Mouse (Mus musculus): ENCODE results near the gene Kmt2d. TPM values are rescaled to one million over a fixed set of nuclear protein-coding genes. Genes with fewer than 3 reads are reported as not detected.
A peak's percentile ranks its signal among the peaks of the same experiment; 100 is the strongest.

The Kmt2d gene
- polyA plus RNA-seq, 1 experiment from 2014 or later: 3.6 TPM

DNA sequence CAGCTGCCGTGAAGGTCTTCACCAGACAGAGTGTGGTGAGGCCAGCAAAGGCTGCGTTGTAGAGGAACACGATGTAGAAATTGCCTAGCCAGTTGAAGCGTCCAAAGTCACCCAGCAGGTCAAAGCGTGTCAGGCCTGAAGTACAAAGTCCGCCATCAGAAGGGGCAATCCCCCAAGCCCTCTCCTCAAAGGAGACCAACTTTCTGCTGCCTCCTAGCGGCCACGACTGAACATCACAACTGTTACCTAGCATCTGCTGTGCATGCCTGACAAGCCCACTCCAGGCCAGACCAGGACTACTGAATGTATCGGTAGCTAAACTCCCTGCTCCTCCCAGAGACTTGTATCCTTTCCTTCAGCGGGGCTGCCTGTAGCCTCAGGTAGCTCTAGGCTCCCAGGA is 33.7 kb upstream of the Kmt2d start:
- TF ChIP-seq EP300 (IDR thresholded peaks at IDR 0.05; ENCODE audit: low read depth): no peak
- peak; percentile 69 for TF ChIP-seq CTCF (IDR thresholded peaks at IDR 0.05; ENCODE audit: low read depth)
- Histone ChIP-seq H3K4me2 (ENCODE audit: low read depth, low read length) (no peak overlapping the region), H3K36me3 (replicated peaks; ENCODE audit: insufficient read depth, low read length) (peaks cover 34% of the 10 kb centered on the region), H3K9me3 (ENCODE audit: low read length) (no peaks in the 10 kb centered on the region), H3K27ac (ENCODE audit: low read depth) (no peak overlapping the region), H3K4me3 (ENCODE audit: low read depth, low read length) (no peak overlapping the region), H3K9ac (replicated peaks) (no peak overlapping the region), H3K27me3 (ENCODE audit: insufficient read depth, low read length) (peaks cover 2% of the 10 kb centered on the region), H3K4me1 (ENCODE audit: insufficient read depth) (no peaks in the 10 kb centered on the region)
- 39% methylated on average over 10 of the region's 10 CpGs for WGBS (ENCODE audit: insufficient replicate concordance)
- ATAC-seq: peak; percentile 31; the same call in 1 of the 2 replicates
- peak; percentile 51 for DNase-seq

DNA sequence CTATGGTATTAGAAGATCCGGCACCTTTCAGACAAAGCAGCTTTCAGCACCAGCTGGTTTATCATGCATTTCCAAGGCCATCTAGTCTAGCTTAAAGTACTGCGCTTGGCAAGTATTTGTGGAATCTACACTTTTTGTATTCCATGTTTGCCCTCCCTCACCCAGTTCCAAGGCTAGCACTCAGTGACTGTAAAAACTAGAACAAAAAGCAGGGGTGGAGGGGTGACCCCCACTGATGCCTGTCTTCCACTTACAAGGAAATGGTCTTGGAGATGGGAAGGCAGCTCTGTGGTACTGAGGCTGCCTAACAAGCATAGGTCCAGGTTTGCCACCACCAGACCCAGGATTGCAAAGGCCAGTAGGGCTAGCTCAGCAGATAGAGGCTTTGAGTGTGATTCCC is 31.6 kb upstream of the Kmt2d start:
- H3K4me1 ChIP-seq (ENCODE audit: insufficient read depth): peaks cover 5% of the 10 kb centered on the region; the same call in 1 of the 2 replicates
- no peak overlapping the region for H3K4me2 ChIP-seq (ENCODE audit: low read depth, low read length)
- no peaks in the 10 kb centered on the region for H3K9me3 ChIP-seq (ENCODE audit: low read length)
- no peak overlapping the region for H3K9ac ChIP-seq (replicated peaks)
- peaks cover 21% of the 10 kb centered on the region for H3K36me3 ChIP-seq (replicated peaks; ENCODE audit: insufficient read depth, low read length)
- H3K27ac ChIP-seq (ENCODE audit: low read depth): no peak overlapping the region
- ATAC-seq: no peak
- TF ChIP-seq CTCF (IDR thresholded peaks at IDR 0.05; ENCODE audit: low read depth): no peak
- no peak for TF ChIP-seq EP300 (IDR thresholded peaks at IDR 0.05; ENCODE audit: low read depth)
- no peak for DNase-seq
- 84% methylated on average over 2 of the region's 2 CpGs for WGBS (ENCODE audit: insufficient replicate concordance)
- H3K27me3 ChIP-seq (ENCODE audit: insufficient read depth, low read length): peaks cover 22% of the 10 kb centered on the region
- no peak overlapping the region for H3K4me3 ChIP-seq (ENCODE audit: low read depth, low read length)

DNA sequence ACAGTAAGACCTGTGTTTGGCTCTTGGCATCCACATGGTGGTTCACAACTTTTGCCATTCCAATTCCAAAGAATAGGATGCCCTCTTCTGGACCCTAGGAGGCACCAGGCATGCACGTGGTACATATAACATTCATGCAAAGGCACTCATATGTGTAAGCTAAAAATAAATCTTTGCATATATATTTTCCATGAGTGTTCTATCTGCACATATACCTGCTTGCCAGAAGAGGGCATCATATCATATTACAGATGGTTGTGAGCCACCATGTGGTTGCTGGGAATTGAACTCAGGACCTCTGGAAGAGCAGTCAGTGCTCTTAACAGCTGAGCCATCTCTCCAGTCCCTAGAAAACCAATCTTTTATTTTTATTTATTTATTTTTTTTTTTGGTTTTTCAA is 30.5 kb upstream of the Kmt2d start:
- ATAC-seq: no peak
- no peak overlapping the region for H3K27ac ChIP-seq (ENCODE audit: low read depth)
- H3K4me1 ChIP-seq (ENCODE audit: insufficient read depth): peaks cover 5% of the 10 kb centered on the region; the same call in 1 of the 2 replicates
- 0 out of 2 replicates have a peak, but pooled peaks cover 14% of the 10 kb centered on the region for H3K36me3 ChIP-seq (replicated peaks; ENCODE audit: insufficient read depth, low read length)
- peaks cover 33% of the 10 kb centered on the region for H3K27me3 ChIP-seq (ENCODE audit: insufficient read depth, low read length)
- WGBS (ENCODE audit: insufficient replicate concordance): 57% methylated on average over 1 of the region's 1 CpGs
- no peak for TF ChIP-seq EP300 (IDR thresholded peaks at IDR 0.05; ENCODE audit: low read depth)
- TF ChIP-seq CTCF (IDR thresholded peaks at IDR 0.05; ENCODE audit: low read depth): peak; percentile 30
- H3K4me2 ChIP-seq (ENCODE audit: low read depth, low read length): no peak overlapping the region
- DNase-seq: no peak
- H3K9me3 ChIP-seq (ENCODE audit: low read length): no peaks in the 10 kb centered on the region
- no peak overlapping the region for H3K9ac ChIP-seq (replicated peaks)
- H3K4me3 ChIP-seq (ENCODE audit: low read depth, low read length): no peak overlapping the region

DNA sequence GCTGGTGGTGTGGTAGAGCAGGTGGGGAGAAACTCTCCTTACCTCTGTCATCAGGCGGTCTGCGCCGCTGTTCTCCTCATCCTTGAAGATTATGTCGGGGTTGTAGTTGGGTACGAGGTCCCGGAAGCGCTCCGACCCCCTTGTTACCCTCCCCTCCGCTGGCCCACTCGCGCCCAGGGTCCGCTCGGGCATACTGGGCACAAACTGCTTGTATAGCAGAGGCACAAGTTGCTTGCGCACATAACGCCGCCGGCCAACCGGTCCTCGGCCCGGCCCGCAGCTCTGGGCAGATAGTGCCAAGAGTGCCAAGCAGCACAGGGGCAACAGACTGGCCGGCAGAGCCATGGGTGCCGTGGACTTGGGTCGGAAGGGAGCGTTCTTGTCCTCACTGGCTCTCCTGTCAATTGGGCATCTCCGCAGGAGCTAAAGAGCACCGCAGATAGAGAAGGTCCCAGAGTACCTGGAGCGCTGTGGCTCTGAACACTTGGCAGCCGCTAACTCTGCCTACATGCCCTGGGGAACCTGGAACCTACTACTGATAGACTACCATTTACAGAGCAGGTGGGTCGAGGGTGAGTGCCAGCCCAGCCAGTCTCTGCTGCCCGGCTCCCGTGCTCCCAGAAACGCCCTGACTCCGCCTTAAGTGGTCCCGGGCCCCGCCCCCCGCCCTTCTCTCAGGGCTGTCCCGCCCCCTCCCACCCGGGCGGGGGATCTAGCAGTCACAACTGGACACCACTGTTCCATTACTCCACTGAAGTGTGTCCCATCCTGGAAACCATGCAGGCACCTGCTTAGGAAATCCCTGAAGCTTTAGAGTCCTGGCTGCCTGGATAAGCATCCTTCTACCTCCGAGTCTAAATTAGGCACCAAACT is 27.2 kb upstream of the Kmt2d start, which contains the start of gene Dhh:
Gene Dhh (minus strand): TSS at position 613 of the 873 bp plus-strand sequence.
- Histone ChIP-seq H3K4me1 (ENCODE audit: insufficient read depth) (peaks cover 31% of the 10 kb centered on the region), H3K27me3 (ENCODE audit: insufficient read depth, low read length) (peaks cover 66% of the 10 kb centered on the region), H3K4me3 (ENCODE audit: low read depth, low read length) (0 out of 2 replicates have a peak within 1 kb of the TSS, but pooled peaks have one; percentile 2), H3K9me3 (ENCODE audit: low read length) (no peaks in the 10 kb centered on the region), H3K27ac (ENCODE audit: low read depth) (no peak within 1 kb of the TSS), H3K9ac (replicated peaks) (no peak within 1 kb of the TSS), H3K4me2 (ENCODE audit: low read depth, low read length) (peak within 1 kb of the TSS; percentile 32; the same call in 1 of the 2 replicates), H3K36me3 (replicated peaks; ENCODE audit: insufficient read depth, low read length) (no peaks in the 10 kb centered on the region)
- TF ChIP-seq CTCF (IDR thresholded peaks at IDR 0.05; ENCODE audit: low read depth) (no peak), EP300 (IDR thresholded peaks at IDR 0.05; ENCODE audit: low read depth) (no peak)
- WGBS (ENCODE audit: insufficient replicate concordance): 3% methylated on average over 41 of the region's 41 CpGs
- ATAC-seq (no peak), DNase-seq (no peak)

DNA sequence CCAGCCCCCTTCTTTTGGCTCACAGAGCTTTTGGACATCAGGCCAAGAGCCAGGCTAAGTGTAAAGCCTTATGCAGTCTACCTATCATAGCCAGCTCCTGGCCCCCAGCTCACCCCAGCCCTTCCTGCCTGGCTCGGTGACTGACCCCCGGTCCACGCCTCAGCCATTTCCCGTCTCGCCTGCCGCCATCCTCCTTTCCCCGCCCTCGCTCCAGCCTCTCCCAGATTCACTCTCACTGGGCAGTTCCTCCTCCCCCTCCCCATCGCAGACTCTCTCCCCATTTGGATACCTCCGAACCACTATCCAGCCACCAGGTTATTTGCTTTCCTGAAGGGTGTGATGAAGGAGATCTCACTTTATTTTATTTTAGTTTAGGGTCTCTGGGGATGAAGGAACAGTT is 26.5 kb upstream of the Kmt2d start:
- H3K36me3 ChIP-seq (replicated peaks; ENCODE audit: insufficient read depth, low read length): no peaks in the 10 kb centered on the region
- H3K4me1 ChIP-seq (ENCODE audit: insufficient read depth): peaks cover 31% of the 10 kb centered on the region
- no peak overlapping the region for H3K27ac ChIP-seq (ENCODE audit: low read depth)
- H3K27me3 ChIP-seq (ENCODE audit: insufficient read depth, low read length): peaks cover 72% of the 10 kb centered on the region
- no peak for ATAC-seq
- 5% methylated on average over 10 of the region's 10 CpGs for WGBS (ENCODE audit: insufficient replicate concordance)
- no peak for DNase-seq
- no peaks in the 10 kb centered on the region for H3K9me3 ChIP-seq (ENCODE audit: low read length)
- TF ChIP-seq EP300 (IDR thresholded peaks at IDR 0.05; ENCODE audit: low read depth): no peak
- no peak for TF ChIP-seq CTCF (IDR thresholded peaks at IDR 0.05; ENCODE audit: low read depth)
- no peak overlapping the region for H3K9ac ChIP-seq (replicated peaks)
- H3K4me2 ChIP-seq (ENCODE audit: low read depth, low read length): peak overlapping the region; percentile 32; the same call in 1 of the 2 replicates
- 0 out of 2 replicates have a peak overlapping the region, but pooled peaks have one; percentile 2 for H3K4me3 ChIP-seq (ENCODE audit: low read depth, low read length)
